Mouse (Mus musculus): ENCODE data around the gene Cmtm4.
"Not testable (repeated sequence)": the region's sequence is repeated elsewhere in the genome, so short reads cannot be mapped to it uniquely, and the experiment has no call there.

The Cmtm4 gene

GRCm38 (mm10) chr8:104339229-104339982 is 56.2 kb downstream of the Cmtm4 start, which contains the start of gene Cmtm3:
Cmtm3 (plus strand) TSS chr8:104339410.
- DNase-seq (ENCODE audit: low spot score) = no peak

- no peak for DNase-seq (ENCODE audit: low spot score)
Measured at GRCm38 (mm10) chr8:104337890-104338289, 57.7 kb downstream of the Cmtm4 start.

DNA sequence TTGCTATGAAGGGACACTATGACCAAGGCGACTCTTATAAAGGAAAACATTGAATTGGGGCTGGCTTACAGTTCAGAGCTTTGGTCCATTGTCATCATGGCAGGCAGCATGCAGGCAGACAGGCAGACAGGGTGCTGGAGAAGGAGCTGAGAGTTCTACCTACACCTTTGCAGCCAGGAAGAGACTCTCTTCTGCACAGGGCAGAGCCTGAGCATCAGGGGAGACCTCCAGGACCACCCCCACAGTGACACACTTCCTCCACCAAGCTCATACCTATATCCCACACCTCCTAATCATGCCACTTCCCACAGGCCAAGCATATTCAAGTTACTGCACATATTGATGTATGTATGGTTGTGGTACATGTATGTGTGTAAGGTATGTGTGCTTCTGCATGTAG is 58.8 kb downstream of the Cmtm4 start:
- no peak for DNase-seq (ENCODE audit: low spot score)

DNA sequence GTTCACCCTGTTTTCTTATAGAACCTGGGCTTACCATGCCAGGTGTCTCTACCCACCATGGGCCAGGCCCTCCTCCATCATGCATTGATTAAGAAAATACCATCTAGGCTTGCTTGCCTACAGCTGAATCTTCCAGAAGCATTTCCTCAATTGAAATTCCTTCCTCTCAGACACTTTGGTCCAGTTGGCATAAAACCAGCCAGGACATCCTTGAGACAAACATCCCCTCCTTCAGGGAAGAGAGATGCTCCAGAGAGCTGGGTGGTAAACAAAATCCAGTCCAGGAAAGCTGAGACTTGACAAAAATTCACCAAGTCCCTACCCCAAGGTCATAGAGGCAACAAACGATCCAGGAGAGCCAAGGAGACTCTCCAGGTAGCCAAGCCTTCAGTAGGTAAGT is 61.4 kb downstream of the Cmtm4 start:
- no peak for DNase-seq (ENCODE audit: low spot score)

DNA sequence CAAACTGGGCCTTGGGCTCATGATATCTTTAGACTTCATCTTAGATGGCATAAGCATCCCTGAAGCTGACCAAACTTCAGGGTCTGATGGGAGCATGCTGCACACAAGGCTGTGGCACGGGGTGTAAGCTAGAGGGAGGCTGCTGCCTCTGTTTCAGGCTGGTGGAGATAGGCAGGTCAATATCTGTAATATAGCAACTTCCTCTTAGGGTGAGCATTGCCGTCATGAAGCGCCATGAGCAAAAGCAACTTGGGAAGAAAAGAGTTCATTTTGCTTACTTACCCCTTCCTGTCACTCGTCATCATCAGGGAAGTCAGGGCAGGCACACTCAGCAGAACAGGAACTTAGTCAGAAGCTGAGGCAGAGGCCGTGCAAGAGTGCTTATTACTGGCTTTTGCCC is 61.8 kb downstream of the Cmtm4 start:
- DNase-seq (ENCODE audit: low spot score) = no peak

DNA sequence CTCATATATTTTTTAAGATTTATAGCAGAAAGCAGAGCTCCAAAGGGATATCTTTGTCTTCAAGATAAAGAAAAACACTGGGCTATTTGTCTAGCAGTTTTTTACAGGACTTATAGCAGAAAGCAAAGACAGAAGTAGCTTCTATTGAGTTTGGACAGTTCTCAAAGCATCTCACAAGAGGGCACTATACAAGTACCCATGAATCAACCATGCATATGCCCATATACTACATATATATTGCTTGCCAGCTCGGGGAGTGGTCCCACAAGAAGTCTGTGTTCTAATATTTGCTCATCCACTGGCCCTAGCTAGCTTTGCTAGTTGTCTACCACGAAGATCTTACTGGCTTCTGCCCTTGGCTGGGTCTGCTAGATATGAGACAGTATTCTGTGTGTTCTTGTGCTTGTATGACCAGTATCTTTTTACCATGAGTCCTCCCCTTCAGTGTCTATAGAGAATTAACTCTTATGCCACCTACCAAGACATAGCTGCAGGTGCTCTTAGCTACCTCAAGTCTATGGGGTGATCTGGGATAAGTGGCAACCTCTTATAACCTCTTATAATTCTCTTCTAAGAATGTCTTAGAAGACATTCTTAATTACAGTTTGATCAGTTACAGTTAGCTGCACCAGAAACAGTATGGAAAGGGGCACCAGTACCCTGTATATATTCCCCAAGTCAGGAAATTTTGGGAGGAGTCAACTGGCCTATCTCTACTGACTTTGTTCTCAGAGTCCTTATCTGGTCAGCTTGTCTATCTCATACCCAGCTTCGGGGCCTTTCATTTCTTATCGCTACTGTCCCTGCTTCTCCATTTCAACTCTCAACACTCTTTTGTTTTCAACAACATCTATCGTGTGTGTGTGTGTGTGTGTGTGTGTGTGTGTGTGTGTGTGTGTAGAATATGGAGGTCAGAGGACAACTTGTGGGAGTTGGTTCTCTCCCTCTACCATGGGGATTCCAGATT is 62.7 kb downstream of the Cmtm4 start:
- no peak for DNase-seq (ENCODE audit: low spot score)

GRCm38 (mm10) chr8:104321930-104322329 is 73.7 kb downstream of the Cmtm4 start, which contains the start of gene Cmtm2b:
Cmtm2b (plus strand) TSS chr8:104322230.
- not testable (repeated sequence) for DNase-seq (ENCODE audit: low spot score)

GRCm38 (mm10) chr8:104321267-104321666 is 74.3 kb downstream of the Cmtm4 start, which contains the start of gene Gm11020:
Gm11020 (plus strand) TSS chr8:104321567.
- not testable (repeated sequence) for DNase-seq (ENCODE audit: low spot score)

DNA sequence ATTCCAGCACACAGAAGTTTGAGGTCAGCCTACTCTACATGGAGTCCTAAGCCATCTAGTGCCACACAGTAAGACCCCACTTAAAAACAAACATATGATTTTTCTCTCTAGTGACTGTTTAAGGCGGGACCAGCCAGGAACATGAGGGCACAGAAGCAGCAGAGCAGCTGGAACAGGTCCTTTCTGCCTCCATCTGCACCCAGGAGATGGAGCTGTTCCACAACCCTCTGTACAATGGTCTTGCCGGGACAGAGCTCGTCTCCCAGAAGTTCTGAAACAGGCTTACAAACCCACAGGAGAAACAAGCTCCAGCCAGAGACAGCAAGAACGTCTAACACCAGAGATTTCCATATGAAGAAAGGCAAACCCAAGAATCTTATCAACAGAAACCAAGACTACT is 82.3 kb downstream of the Cmtm4 start:
- DNase-seq (ENCODE audit: low spot score) = no peak

GRCm38 (mm10) chr8:104312023-104312422 is 83.6 kb downstream of the Cmtm4 start:
- DNase-seq (ENCODE audit: low spot score) = not testable (repeated sequence)

DNA sequence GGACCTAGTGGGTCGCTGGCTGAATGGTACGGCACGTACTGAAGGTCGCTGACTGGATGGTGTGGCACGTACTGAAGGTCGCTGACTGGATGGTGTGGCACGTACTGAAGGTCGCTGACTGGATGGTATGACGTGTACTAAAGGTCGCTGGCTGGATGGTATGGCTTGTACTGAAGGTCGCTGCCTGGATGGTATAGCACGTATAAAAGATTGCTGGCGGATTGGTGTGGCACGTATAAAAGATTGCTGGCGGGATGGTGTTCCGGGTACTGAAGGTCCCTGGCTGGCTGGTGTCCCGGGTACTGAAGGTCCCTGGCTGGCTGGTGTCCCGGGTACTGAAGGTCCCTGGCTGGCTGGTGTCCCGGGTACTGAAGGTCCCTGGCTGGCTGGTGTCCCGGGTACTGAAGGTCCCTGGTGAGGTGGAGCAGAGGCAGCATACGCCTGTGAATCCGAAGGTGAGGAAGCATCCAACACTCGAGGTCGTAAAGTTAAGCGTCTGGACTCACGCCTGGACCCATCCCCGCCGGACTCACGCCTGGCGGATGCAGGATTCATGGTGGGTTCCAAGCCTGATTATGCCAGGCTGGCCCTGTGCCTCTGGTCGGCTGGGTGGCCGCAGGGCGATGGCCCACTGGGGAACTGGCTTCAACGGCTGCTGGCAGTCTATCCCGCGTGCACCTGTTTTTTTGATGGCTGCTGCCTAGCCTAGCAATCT is 86.0 kb downstream of the Cmtm4 start, which contains the start of the genes Gm45711 and Cmtm1:
Gene Gm45711 (minus strand): TSS at position 641 of the 715 bp plus-strand sequence.
Gene Cmtm1 (minus strand): TSS at position 705 of the 715 bp plus-strand sequence.
- not testable (repeated sequence) for DNase-seq (ENCODE audit: low spot score)

- not testable (repeated sequence) for DNase-seq (ENCODE audit: low spot score)
Measured at GRCm38 (mm10) chr8:104308341-104308740, 87.3 kb downstream of the Cmtm4 start.

DNA sequence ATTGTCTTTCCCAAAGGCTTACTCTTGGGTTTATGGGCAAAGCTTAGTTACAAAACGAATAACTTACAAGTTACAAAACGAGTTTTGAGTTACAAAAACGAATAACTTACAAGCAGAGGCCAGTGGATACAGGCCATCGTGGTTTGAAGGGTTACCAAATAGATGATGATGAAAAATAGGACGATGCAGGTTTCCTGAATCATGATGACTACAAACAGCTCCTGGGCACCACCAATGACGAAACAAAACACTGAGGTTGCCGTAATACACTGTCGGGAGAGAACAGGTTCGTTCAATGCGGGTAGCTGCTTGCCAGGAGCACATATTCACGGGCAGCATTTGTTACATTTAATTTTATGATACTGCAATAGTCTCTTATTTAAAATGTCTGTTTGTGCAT is 90.6 kb downstream of the Cmtm4 start:
- no peak for DNase-seq (ENCODE audit: low spot score)

GRCm38 (mm10) chr8:104302536-104302935 is 93.1 kb downstream of the Cmtm4 start:
- not testable (repeated sequence) for DNase-seq (ENCODE audit: low spot score)

DNA sequence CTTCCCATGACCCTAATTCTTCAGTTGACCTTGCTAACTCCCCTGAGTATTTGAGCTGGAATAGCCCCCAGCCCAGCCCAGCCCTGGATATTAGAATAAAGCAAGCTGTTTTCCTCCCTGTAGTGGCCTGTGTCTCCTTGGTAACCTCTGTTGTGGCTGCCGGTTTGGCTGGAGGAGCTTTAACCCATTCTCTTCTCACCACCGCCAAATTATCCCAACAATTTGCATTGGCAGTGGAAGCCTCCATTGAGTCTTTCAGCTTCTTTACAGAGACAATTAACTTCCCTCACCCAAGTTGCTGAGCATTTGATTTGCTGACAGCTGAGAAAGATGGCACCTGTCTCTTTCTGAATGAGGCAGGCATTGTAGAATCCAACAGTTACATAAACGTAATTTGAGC is 94.0 kb downstream of the Cmtm4 start:
- DNase-seq (ENCODE audit: low spot score) = not testable (repeated sequence)
